Mouse (Mus musculus): ENCODE results near the gene Negr1. TPM values are rescaled to one million over a fixed set of nuclear protein-coding genes. Genes with fewer than 3 reads are reported as not detected.

The Negr1 gene
- total and polyA plus RNA-seq, 3 experiments = 0.83 to 9.0 (median 7.8) TPM

- no peak for DNase-seq
Observed at GRCm38 (mm10) chr3:157105580-157106264, 544.1 kb downstream of the Negr1 start.

GRCm38 (mm10) chr3:157108156-157108555 is 546.6 kb downstream of the Negr1 start:
- no peak for DNase-seq

- DNase-seq = peak; percentile 37
Observed at GRCm38 (mm10) chr3:157109308-157109707, 547.7 kb downstream of the Negr1 start.

- DNase-seq = no peak
Observed at GRCm38 (mm10) chr3:157115105-157115760, 553.6 kb downstream of the Negr1 start.

GRCm38 (mm10) chr3:157116024-157116423 is 554.4 kb downstream of the Negr1 start:
- no peak for DNase-seq

- no peak for DNase-seq
Observed at GRCm38 (mm10) chr3:157119916-157120315, 558.3 kb downstream of the Negr1 start.

GRCm38 (mm10) chr3:157146124-157146855 is 584.7 kb downstream of the Negr1 start:
- no peak for DNase-seq

GRCm38 (mm10) chr3:157154902-157155301 is 593.3 kb downstream of the Negr1 start:
- no peak for DNase-seq

GRCm38 (mm10) chr3:157155513-157155912 is 593.9 kb downstream of the Negr1 start:
- DNase-seq = no peak

GRCm38 (mm10) chr3:157164840-157165595 is 603.4 kb downstream of the Negr1 start:
- DNase-seq = no peak

GRCm38 (mm10) chr3:157181975-157182374 is 620.4 kb downstream of the Negr1 start:
- DNase-seq = no peak

GRCm38 (mm10) chr3:157188939-157189725 is 627.5 kb downstream of the Negr1 start:
- DNase-seq = no peak

- DNase-seq = no peak
Observed at GRCm38 (mm10) chr3:157189834-157190233, 628.2 kb downstream of the Negr1 start.

GRCm38 (mm10) chr3:157190551-157190950 is 629.0 kb downstream of the Negr1 start:
- DNase-seq = no peak

- DNase-seq = no peak
Observed at GRCm38 (mm10) chr3:157192021-157192420, 630.4 kb downstream of the Negr1 start.

- DNase-seq = no peak
Observed at GRCm38 (mm10) chr3:157193141-157193540, 631.5 kb downstream of the Negr1 start.

GRCm38 (mm10) chr3:157198659-157199058 is 637.1 kb downstream of the Negr1 start:
- DNase-seq = no peak

- DNase-seq = no peak
Observed at GRCm38 (mm10) chr3:157201726-157202125, 640.1 kb downstream of the Negr1 start.

- no peak for DNase-seq
Observed at GRCm38 (mm10) chr3:157203573-157203972, 642.0 kb downstream of the Negr1 start.

- no peak for DNase-seq
Observed at GRCm38 (mm10) chr3:157206752-157207151, 645.2 kb downstream of the Negr1 start.

GRCm38 (mm10) chr3:157208966-157209365 is 647.4 kb downstream of the Negr1 start:
- DNase-seq = no peak

Data from adrenal gland, adult 2 months (tissue).